Mouse (Mus musculus) kidney, adult 2 months (tissue): Measurements from ENCODE around the gene Lyzl4.

Experiments used
- CTCF ChIP-seq: fragments of 200-500 bp; conservative IDR thresholded peaks from 2 replicates; pipeline ENCODE4 v1.5.1; 2011; ENCODE audit warnings: low read depth, mild to moderate bottlenecking, control low read depth, low read length, moderate library complexity, mixed read lengths; ENCODE audit not compliant: insufficient read depth, insufficient read length
- POLR2A ChIP-seq: fragments of 200-500 bp; IDR thresholded peaks from one replicate; pipeline ENCODE4 v1.6.1; 2011; ENCODE audit warnings: low read depth, low read length, control low read depth

DNA sequence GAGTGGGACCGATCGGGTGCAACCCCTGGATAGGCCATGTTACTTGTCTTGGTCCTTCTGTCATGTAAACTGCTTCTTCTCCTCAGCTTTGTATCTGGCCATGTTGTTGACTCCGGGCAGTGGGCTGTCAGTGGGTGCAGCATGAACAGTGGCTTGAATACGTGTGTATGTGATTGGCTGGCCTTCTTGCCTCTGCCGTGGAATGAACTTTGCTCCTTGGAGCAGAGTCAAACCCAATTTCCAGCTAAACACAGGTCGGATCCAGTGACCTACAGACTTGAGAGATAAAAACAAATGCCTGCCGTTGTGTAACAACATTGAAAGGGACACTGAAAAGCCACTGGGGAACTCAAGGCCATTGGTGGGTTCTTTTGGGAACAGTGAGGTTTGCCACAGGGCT is 75.5 kb downstream of the Lyzl4 start:
- TF ChIP-seq CTCF = no peak
- no peak for TF ChIP-seq POLR2A
